Mouse (Mus musculus): ENCODE measurements around the gene Cacna1e. TPM values are rescaled to one million over a fixed set of nuclear protein-coding genes. Genes with fewer than 3 reads are reported as not detected.

The Cacna1e gene
- total RNA-seq, 2 experiments from 2014 or later: 165 to 231 TPM

DNA sequence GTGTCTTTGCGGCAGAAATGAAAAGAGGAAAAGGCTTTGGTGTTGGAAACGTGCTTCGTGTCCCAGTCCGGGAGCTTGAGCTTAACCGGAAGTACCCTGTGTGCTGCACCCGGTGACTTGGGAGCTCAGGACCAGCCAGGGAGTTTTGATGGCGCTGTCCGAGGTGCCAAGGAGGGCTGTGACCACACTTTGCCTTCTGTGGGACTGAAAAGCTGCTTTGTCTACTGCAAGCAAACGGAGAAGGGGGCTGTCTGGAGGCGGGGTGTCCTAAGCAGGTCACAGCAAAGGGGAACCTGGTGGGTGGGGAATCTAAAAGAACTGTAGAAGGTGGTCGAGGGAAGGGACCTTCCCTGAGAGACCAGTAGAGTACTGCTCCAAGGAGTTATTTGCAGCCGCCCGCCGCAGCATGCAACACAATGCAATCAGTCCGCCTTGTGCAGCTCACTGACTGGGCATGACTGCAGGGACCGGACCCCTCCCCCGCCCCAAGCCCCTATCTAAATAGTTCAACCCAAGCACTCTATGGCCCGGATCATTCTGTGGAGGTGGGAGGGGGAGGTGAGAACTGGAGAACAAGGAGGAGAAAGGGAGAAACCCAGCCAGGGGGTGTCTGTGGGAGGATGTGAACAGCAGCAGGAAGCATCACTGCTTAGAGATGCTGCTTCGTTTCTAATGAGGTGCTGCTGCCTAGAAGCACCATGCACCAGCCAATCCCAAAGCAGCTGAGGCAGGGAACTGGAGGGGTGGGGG is 160.6 kb downstream of the Cacna1e start:
- DNase-seq (ENCODE audit: extremely low spot score in 1 of 2, low spot score in 1 of 2): no peak

DNA sequence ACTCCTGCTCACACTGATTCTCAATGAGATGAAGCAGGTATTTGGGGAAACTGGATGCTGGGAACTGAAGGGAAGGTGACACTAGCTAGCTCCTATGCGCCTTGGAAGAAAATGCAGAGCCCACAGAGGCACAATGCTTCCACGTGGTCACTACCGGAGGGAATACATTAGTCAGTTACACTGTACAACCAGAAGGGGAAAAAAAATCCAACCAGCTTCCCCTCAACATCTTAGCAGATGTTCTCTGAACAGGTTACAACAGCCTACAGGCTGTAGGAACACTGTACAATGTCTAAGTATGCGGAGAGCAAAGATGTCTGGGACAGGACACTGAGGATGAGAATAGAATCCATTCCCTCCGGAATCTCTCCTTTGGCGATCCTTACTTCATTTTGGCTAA is 161.2 kb downstream of the Cacna1e start:
- no peak for DNase-seq (ENCODE audit: extremely low spot score in 1 of 2, low spot score in 1 of 2)

DNA sequence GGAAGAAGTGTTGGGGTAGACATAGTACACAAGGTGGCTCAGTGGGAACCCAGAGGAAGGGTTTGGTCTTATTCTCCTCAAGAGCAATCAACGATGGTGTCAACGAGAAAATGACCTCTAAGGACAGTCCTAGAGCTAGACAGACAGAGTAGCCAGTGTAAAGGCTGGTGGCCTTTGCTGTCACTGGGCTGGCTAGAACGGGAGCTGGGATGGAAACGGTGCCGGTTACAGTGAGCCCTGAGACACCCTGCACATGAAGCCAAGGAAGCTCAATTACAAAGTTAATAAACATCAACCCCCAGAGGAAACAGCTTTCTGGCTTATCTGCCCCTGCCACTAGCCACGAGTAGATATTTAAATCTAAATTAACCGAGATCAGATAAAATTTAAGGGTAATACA is 168.7 kb downstream of the Cacna1e start:
- no peak for DNase-seq (ENCODE audit: extremely low spot score in 1 of 2, low spot score in 1 of 2)

DNA sequence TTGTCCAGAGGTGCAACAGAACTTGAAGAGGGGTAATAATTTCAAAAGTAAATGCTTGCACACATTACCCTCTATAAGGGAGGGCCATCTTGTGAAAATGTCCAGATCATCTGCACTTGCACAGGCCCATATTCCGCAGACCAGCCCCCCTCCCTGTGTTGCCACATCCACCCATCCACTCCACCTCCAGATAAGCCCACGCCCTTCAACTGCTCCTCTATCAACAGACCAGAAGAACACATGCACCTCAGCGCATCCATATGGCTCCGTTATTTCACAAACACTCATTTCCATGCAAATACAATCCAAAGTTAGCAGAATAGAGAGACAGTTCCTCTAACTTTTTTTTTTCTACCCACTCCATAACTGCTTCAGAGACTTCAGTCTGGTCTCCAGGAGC is 171.6 kb downstream of the Cacna1e start:
- DNase-seq (ENCODE audit: extremely low spot score in 1 of 2, low spot score in 1 of 2): no peak

DNA sequence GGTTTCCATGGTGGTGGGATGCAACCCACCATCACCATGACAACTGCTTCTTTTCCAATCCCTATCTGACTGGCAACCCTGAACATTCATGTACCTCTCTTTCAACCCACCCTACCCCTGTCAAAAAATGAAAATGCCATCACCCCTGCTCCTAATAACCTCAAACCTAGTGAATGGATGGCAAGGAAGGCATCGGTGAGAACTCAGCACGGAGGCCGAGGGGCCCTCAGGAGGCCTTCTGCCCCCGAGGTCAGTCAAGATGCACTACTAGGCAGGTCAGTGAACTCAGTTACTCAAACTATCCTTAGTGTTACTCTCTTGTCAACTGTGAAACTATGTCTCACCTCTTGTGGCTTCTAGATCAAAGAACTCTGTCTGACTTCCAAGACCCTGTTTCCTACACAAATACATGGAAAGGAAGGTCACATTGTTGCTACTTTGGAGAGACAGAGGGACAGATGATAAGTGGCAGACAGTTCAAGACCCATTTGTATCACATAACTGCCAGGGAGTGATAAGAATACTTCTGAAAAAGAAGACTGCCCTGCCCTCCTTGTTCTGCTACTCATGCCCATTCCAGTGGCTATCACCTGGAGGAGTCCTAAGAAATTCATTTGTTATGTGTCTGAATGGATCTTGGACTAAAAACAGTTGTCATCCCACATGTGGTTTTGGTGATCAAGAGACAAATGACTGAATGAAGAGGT is 176.6 kb downstream of the Cacna1e start:
- no peak for DNase-seq (ENCODE audit: extremely low spot score in 1 of 2, low spot score in 1 of 2)

DNA sequence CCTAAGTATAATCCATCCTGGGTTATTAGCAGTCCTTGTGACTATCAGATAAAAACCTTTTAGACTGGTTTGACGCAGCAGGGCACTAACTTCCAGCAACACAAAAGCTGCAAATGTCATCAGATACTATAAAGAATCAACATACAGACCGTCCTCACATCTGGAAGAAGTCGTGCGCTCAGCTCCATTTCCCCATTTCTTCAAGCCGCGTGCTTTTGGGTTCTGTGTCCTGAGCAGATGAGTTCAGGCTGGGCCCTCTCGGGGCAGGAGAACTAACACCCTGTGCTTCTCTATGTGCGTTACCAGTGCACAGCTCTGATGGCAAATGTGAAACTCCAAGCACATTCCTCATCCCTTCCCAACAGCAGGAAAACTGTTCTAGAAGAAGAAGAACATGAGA is 177.3 kb downstream of the Cacna1e start:
- no peak for DNase-seq (ENCODE audit: extremely low spot score in 1 of 2, low spot score in 1 of 2)

DNA sequence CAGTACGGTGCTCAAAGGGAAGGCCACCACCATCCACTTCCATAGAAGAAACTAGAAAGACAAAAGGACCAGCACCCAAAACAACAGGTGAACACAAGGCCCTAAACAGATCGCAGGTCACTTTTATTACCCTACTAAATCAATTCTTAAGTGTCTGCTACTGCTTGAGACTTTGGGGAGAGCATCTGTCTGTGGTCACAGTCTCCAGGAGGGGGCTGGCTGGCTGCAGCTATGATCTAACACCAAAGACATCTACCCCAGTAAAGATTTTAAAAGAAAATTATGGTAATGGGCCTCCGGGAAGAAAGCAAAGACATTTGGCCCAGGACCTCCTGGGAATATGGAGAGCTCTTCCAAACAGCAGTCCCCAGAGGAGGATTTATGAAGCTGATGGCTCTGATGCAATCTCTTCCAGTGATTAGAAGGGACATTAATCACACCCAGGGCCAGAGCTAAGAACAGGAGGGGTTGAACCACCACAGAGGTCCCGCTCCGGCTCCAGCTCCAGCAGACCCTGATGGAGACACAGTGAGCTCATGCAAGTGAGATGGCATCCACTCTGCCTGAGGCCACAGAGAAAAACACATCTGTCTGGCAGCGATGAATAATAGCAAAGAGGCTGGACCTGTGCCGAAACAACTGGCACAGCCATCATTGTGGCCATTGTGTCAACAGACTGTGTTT is 178.3 kb downstream of the Cacna1e start:
- DNase-seq (ENCODE audit: extremely low spot score in 1 of 2, low spot score in 1 of 2): no peak

DNA sequence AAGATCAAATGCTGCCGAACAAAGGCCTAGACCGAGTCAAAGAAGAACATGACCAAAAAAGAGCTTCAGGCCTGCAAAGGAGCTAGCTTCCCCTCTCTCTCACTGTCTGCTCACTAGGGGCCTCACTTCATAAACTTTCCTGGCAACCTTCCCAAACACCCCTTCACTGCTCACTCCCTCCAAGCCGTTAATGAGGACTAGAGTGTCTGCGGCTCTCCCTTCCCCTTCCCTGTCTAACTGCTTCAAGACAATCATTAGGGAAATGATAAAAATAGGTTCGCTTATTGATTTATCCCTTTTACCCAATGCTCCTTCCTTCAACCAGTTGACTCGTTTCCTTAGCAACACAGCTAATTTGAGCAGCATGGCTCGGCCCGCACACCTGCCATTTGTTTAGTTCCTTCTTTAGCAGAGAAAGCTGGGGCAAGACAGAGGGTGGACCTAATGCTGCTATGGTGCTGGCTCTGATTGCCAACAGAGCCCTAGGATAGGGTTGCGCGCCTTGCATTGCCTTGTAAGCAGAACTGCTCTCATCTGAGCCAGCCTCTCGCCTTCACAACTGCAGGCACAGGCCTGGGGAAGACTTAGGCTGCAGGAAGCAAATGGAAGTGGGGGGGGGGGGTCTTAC is 179.6 kb downstream of the Cacna1e start:
- DNase-seq (ENCODE audit: extremely low spot score in 1 of 2, low spot score in 1 of 2): no peak

DNA sequence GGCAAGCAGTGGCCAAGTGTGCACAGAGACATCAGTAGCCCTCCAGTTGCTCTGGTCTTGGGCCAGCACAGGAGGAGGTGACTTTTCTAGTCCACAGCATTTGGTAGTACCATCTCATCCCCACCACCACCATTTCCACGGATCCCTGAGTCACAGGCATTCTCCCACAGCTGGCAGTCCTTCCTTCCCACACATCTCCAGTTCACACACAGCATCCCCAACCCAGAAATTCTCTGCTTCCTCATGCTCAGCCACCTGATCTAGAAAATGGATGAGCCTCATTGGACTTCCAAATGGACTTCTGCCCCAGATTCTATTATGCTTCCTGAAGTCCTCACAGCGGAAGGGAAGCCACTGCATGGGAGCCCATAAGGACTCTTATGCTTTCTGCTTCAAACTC is 181.7 kb downstream of the Cacna1e start:
- no peak for DNase-seq (ENCODE audit: extremely low spot score in 1 of 2, low spot score in 1 of 2)

DNA sequence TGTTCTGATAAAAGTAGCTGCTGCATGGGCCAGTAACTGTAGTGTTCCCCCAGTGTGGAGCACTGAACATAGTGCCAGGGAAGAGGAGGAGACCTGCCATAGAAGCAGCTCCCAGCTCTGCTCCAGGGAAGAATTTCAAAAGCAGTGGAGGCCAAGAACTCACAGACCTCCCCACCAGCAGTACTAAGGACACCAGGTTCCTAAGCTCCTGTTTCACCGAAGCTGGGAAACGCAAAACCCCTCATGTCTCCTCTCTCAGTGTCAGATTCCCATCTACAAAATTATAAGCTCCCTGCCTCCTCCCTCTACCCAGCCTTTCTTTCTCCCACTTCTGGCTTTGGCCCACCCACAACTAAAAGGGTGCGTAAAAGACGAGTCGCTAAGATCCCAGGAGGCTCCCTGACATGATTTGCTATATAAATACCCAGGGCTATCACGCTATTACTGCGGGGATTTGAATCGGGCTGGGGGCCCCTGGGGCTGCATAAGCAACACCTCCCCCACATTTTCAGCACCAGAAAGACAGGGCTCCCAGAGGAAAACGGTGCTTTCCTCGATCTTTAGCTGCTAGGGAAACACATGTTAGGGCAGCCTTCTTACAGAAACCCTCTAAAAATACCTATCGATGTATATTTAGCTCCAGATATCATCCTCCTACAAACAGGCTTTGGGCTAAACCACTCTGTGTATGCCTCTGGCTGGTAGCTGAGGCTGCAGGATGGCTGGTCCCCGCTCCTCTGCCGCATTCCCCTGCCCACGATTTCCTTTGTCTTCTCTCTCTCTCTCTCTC is 195.2 kb downstream of the Cacna1e start:
- DNase-seq (ENCODE audit: extremely low spot score in 1 of 2, low spot score in 1 of 2): no peak

DNA sequence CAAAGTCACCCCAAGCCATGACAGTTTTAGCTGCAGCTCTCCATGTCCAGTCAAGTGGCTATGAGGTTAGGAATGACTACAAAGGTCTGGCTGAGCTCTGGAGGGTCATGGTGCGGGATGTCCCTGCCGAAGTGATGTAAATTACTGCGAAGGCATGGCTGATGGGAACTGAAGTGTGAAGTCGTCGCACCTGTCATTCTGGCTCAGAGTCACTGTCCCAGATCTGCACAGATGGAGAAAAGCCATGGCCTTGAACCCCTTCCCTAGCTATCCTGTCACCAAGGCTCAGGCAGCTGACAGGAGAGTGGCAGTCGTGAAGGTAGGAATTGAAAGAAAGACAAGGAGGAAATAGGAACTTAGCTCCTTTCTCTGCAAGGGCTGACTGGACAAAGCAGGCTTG is 197.4 kb downstream of the Cacna1e start:
- DNase-seq (ENCODE audit: extremely low spot score in 1 of 2, low spot score in 1 of 2): no peak

DNA sequence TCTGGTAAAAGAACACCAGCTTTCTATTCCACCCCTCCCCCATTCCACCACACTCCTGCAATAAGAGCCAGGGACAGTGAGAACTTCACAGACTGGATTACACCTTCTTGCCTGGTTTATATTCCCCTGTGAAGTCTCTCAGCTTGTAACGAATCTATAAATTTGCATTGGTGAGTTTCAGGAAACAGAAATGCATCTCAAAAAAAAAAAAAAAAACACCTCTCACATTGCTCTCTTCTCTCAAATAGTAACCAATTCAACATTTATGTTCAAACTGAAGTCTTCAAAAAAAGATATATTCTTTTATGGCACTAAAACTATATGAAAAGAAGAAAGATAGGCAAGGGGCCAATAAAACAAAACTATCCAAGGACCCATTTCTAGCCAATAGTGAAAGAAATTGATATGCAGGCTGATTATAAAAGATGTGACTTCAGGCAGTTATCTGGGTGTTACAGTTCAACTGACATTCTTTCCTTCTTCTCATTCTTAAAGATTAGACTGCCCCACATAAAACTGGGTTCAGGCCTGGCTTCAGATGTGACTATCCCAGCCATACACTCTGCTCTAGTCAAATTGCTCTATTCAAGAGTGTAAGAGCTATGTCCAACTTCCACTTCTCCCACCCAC is 200.7 kb downstream of the Cacna1e start:
- no peak for DNase-seq (ENCODE audit: extremely low spot score in 1 of 2, low spot score in 1 of 2)

DNA sequence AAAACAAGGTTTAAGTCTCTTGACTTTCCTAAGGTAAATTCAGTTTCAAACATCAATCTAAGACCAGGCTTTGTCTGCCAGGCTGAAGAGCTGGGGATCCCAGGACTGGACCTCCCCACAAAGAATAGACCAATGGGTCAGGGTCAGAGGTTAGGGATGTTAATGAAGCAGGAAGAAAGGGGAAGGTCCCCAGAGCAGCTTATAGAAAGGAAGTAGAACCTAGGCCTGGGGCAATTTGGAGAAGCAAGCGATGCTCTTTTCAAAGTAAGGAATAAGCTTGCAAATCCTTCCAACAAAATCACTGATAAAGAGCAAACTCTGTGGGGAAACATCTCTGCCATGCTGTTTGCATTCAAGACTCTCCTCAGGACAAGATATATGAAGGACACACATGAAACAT is 205.3 kb downstream of the Cacna1e start:
- DNase-seq (ENCODE audit: extremely low spot score in 1 of 2, low spot score in 1 of 2): no peak

DNA sequence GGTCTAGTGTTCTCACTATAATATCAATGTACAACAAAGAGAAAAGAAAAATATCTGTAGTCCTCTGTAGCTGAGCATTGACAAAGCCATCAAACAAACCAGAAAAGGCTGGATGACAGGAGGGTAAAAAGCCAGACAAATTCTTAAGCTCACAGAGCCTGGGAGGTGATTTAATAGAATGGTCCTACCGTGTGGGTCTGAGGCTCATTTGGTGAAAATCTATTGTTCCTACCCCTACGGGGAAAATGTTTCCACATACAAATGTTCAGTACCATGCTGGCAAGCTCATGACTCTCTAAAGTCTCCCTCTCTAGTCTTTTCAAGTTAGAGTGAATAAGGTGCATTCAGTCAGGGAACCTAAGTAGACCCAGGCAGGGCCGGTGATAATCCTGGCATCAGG is 206.2 kb downstream of the Cacna1e start:
- no peak for DNase-seq (ENCODE audit: extremely low spot score in 1 of 2, low spot score in 1 of 2)

DNA sequence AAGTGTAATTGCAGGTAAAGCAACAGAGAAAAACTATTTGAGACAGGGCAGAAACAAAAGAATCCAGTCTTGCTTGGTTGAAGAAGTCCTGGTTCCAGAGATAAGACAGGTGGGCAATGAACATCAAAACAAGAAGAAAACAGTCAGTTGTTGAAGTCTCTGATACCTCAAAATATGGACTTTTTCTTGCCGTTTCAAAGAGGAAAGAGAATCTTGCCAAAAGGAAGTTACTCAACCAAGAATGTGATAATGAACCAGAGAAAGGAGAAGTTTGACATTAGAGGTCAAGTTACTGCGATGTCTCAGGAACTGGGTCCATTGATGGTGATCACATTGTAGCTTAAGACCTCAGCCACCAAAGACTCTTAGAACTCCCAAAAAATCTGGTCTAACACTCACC is 206.6 kb downstream of the Cacna1e start:
- DNase-seq (ENCODE audit: extremely low spot score in 1 of 2, low spot score in 1 of 2): no peak

DNA sequence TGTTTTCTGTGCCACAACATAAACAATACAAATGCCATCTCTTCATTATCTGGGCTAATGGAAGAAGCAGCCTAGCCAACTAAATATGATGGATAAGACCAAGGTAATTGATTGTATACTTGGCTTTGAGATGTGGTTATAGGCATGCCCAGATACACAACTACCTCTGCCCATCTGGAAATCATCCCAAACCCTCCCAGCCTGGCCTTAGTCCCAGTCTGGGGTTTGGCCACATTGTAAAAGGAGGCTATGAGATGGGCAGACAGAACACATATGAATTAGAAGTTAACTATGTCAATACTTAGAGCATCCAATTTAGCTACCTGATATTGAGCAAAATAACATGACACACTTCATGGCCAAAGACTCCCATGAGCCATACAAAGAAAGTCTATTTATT is 220.6 kb downstream of the Cacna1e start:
- no peak for DNase-seq (ENCODE audit: extremely low spot score in 1 of 2, low spot score in 1 of 2)

DNA sequence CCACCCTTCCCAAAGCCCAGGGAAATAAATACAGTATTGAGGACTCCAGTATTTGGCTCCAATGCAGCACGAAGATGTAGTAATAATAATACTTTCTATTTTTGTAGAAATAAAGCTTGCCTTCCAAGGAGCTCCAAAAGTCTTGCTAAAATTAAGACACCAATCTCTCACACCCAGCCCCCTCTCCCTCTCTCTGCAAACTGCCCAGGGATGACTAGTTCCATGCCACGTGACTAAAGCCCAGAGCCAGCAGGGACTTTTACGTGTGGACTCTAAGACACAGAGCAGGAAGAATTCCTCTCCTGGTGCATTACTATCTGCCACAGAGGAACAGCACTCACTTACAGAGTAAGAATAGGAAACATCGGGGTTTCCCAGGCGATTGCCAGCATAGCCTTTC is 222.3 kb downstream of the Cacna1e start:
- no peak for DNase-seq (ENCODE audit: extremely low spot score in 1 of 2, low spot score in 1 of 2)

DNA sequence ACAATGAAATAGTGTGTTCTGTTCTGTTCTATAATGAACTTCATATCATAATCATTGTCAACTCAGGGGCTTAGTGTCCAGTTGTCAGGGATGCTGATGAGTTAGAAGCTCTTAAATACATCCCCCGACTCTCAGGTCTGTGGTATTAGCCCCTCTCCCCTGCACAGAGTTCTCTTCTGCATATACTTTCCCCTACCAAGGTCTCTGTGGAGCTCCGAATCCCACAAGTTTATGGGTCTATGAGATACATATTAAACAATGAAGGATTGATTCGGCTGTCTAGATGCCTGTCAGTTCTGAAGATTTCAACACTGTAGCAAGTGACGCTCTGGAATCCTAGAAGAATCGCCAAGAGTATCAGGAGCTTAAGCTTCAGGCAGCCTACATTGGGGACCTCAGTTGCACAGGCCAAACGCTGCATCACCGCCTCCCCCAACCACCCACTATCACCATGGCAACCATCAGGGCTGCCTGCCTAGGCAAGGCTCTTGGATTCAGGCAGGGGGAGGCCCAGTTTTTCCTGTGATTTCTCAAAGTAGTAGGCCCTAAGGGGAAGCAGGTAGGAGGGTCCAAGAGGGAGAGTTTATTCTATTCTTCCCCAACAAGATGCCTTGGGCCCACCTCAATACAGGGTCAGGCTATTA is 223.0 kb downstream of the Cacna1e start:
- DNase-seq (ENCODE audit: extremely low spot score in 1 of 2, low spot score in 1 of 2): peak; percentile 49 to 56

DNA sequence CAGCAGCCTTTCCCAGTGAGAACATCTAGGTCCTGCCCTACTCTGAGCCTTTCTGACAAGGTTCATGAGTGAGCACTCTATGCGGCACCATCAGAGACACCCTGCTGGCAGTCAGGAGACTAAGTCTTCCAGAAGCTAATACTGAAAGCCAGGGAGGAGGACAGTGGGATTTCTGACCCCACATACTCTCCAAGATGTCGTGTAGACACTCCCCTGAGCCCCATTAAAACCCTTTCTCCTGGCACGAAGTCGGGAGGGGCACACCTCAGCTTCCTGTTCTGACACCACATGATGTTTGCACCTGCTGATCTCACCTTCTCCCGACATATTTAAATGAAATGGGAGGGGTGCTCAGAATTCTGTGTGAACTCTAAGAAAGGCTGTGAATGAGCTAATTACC is 226.9 kb downstream of the Cacna1e start:
- no peak for DNase-seq (ENCODE audit: extremely low spot score in 1 of 2, low spot score in 1 of 2)

Measured in layer of hippocampus, postnatal 25 days (tissue).